Mouse (Mus musculus): ENCODE data around the gene Fam172a.

GRCm38 (mm10) chr13:77843017-77843654 lies 141.3 kb downstream of the Fam172a start:
- TF ChIP-seq CTCF (IDR thresholded peaks at IDR 0.05; ENCODE audit: extremely low read depth, insufficient read length, insufficient replicate concordance, low read depth, low read length) (no peak), POLR2A (IDR thresholded peaks at IDR 0.05; ENCODE audit: low read depth, low read length) (no peak)

Measured in small intestine, adult 2 months (tissue).